Mouse (Mus musculus) lung, embryonic 15.5 days (tissue): ENCODE data around the gene Ptx4. TPM values are rescaled to one million over a fixed set of nuclear protein-coding genes. Genes with fewer than 3 reads are reported as not detected.
A peak's percentile ranks its signal among the peaks of the same experiment; 100 is the strongest.
"Not testable (repeated sequence)": the region's sequence is repeated elsewhere in the genome, so short reads cannot be mapped to it uniquely, and the experiment has no call there.

ENCODE experiments used
- ATAC-seq: fragments of 200-750 bp; cut with Nextera tagmentation; 2 replicates; pipeline ENCODE4 v1.8.0; 2017; ENCODE audit warnings: moderate number of reproducible peaks, borderline replicate concordance; ENCODE audit not compliant: low FRiP score, low TSS enrichment; ENCODE audit errors: extremely low read depth
- H3K27ac ChIP-seq: fragments of 300-500 bp; sonication (generic); 2 replicates; pipeline ENCODE4 v1.5.1; 2015; ENCODE audit warnings: moderate library complexity, mild to moderate bottlenecking, inconsistent platforms
- H3K27me3 ChIP-seq: fragments of 300-500 bp; sonication (generic); 2 replicates; pipeline ENCODE4 v1.6.1; 2015; ENCODE audit warnings: inconsistent platforms
- H3K36me3 ChIP-seq: fragments of 300-500 bp; sonication (generic); 2 replicates; pipeline ENCODE4 v1.6.1; 2015; ENCODE audit warnings: inconsistent platforms
- H3K4me1 ChIP-seq: fragments of 300-500 bp; sonication (generic); 2 replicates; pipeline ENCODE4 v1.6.1; 2015; ENCODE audit warnings: inconsistent platforms
- H3K4me2 ChIP-seq: fragments of 300-500 bp; sonication (generic); 2 replicates; pipeline ENCODE4 v1.6.1; 2015; ENCODE audit warnings: inconsistent platforms, mild to moderate bottlenecking, moderate library complexity
- H3K4me3 ChIP-seq: fragments of 300-500 bp; sonication (generic); 2 replicates; pipeline ENCODE4 v1.5.1; 2015; ENCODE audit warnings: mild to moderate bottlenecking, inconsistent platforms
- H3K9ac ChIP-seq: fragments of 300-500 bp; sonication (generic); 2 replicates; pipeline ENCODE4 v1.6.1; 2015; ENCODE audit warnings: inconsistent platforms
- H3K9me3 ChIP-seq: fragments of 300-500 bp; sonication (generic); 2 replicates; pipeline ENCODE4 v1.6.1; 2016; ENCODE audit warnings: inconsistent platforms
- WGBS: fragments of 180-500 bp; shearing (Covaris S2); methylation state at CpG from one replicate; pipeline ENCODE4 v1.1.7; 2015; 5-methylcytosine and 5-hydroxymethylcytosine counted together
- polyA plus RNA-seq: library from polyadenylated mRNA; unstranded; fragments of >200 nt; fragmentation: Nextera tagmentation; extraction: Ambion mirVana; gene quantifications from 2 replicates; pipeline ENCODE4 v1.2.1, GENCODE M21; 2015

Ptx4 gene
- polyA plus RNA-seq, 1 experiment from 2014 or later: 0.14 TPM

DNA sequence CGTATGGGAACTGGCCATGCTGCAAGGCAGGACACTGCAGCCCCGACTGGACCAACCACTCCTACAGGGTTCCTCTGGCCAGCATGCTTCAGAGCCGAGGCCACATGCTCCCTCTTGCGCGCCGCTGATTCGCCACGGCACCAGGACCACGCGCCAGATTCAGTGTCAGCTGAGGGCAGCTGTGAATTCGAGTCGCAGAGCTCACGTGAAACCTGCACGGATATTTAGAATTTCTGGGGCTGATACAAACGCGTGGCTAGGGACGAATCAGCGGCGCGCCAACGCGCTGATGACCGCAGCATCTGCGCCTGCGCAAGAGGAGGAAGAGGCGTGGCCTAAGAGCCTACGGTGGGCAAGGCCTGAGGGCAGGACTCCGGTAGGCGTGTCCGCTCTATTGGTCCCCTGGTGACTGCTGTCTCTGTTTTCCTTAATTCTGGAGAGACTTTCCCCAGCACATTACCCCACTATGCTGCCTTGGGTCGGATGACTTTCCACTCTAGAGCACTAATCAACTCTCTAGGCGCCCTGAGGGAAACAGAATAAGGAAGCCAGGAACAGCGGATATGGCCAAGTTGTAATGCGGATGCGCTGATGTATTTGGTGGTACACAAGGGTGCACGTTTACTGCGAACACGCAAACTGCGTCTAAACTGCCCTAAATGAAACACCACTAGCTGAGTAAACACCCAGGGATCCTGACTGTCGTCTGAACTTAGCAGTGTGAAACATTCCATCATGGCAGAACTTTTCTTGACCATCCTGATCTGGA lies 4.7 kb upstream of the Ptx4 start, which contains the start of gene Telo2:
Gene Telo2, minus strand, starts transcription at position 304 of the 769 bp plus-strand sequence.
- 6% methylated on average over 40 of the region's 40 CpGs for WGBS
- Histone ChIP-seq H3K9ac (peak within 1 kb of the TSS; percentile 75), H3K9me3 (no peaks in the 10 kb centered on the region), H3K4me2 (peak within 1 kb of the TSS; percentile 98), H3K4me1 (peaks cover 17% of the 10 kb centered on the region), H3K27ac (peak within 1 kb of the TSS; percentile 92), H3K36me3 (peaks cover 2% of the 10 kb centered on the region; the same call in 1 of the 2 replicates), H3K4me3 (peak within 1 kb of the TSS; percentile 65), H3K27me3 (no peaks in the 10 kb centered on the region)
- ATAC-seq: peak; percentile 93

DNA sequence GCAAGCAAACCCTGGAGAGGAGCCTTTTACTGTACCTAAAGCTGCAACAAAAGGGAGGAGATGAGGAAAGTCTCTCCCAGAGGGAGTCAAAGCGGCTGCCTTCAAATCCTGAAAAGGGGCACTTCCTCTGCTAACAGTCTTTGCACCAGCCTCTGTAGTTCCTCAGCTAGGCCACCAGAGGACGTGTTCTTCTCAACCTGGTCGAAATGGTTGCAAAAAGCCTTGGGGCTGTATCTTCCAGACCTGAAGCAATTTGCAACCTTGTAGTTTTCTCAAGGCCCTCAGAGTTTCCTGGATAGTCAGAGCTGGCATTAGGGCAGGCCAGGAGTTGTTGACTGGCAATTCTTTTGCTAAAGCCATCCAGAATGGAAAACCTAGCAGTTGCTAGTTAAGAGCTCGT lies 3.3 kb upstream of the Ptx4 start:
- 28% methylated on average over 4 of the region's 4 CpGs for WGBS
- H3K9me3 ChIP-seq: no peaks in the 10 kb centered on the region
- no peak overlapping the region for H3K4me3 ChIP-seq
- H3K4me2 ChIP-seq: no peak overlapping the region
- ATAC-seq: no peak
- H3K27ac ChIP-seq: no peak overlapping the region
- H3K9ac ChIP-seq: no peak overlapping the region
- H3K36me3 ChIP-seq: no peaks in the 10 kb centered on the region; the same call in 1 of the 2 replicates
- H3K27me3 ChIP-seq: no peaks in the 10 kb centered on the region
- peaks cover 14% of the 10 kb centered on the region for H3K4me1 ChIP-seq

DNA sequence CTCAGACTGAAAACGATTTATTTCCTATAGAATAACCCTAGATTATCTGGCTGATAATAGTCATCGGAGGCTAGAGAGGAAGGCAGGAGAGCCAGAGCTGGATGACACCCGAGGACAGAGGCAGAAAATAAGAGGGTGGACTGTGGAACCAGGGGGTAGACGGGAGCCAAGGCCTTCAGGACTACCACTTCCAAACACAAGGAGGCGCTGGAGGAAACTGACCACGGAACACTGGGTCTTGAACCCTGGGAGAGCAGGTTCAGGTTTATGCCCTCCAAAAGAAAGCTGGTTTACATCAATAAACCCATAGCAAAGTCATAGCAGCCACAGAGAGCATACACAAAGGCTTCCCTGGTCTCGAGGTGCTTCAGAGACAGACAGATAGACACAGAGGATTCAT lies 3.4 kb downstream of the Ptx4 start:
- H3K4me3 ChIP-seq: no peak overlapping the region

DNA sequence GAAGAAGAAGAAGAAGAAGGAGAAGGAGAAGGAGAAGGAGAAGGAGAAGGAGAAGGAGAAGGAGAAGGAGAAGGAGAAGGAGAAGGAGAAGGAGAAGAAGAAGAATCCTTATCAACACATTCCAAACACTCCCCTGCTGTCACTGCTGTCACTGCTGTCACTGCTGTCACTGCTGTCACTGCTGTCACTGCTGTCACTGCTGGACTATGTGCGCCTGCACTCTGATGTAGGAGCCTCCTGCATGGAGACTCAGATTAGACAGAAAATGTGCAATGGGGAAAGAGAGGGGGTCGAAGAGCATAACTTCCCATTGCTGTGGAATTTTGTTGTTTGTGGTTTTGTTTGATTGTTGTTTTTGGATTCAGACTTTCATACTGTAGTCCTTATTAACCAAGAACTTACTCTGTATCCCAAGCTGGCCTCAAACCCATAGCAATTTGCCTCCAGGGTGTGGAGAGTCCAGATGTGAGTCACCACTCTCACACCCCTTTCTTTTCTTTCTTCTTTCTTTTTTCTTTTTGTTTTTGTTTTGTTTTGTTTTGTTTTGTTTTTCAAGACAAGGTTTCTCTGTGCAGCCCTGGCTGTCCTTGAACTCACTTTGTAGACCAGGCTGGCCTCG lies 5.0 kb downstream of the Ptx4 start:
- 67% methylated on average over 3 of the region's 3 CpGs for WGBS
- H3K4me2 ChIP-seq, ATAC-seq, H3K36me3 ChIP-seq, H3K27ac ChIP-seq, H3K4me3 ChIP-seq, H3K9me3 ChIP-seq, H3K27me3 ChIP-seq, H3K4me1 ChIP-seq, H3K9ac ChIP-seq: not testable (repeated sequence)

More for the DNA sequence above, 3.4 kb downstream of the Ptx4 start:
- H3K9ac ChIP-seq: no peak overlapping the region
- ATAC-seq: no peak
- H3K4me2 ChIP-seq: no peak overlapping the region
- no peaks in the 10 kb centered on the region for H3K36me3 ChIP-seq
- H3K27ac ChIP-seq: no peak overlapping the region
- no peaks in the 10 kb centered on the region for H3K27me3 ChIP-seq
- H3K4me1 ChIP-seq: no peaks in the 10 kb centered on the region
- H3K9me3 ChIP-seq: no peaks in the 10 kb centered on the region
- 23% methylated on average over 7 of the region's 7 CpGs for WGBS

DNA sequence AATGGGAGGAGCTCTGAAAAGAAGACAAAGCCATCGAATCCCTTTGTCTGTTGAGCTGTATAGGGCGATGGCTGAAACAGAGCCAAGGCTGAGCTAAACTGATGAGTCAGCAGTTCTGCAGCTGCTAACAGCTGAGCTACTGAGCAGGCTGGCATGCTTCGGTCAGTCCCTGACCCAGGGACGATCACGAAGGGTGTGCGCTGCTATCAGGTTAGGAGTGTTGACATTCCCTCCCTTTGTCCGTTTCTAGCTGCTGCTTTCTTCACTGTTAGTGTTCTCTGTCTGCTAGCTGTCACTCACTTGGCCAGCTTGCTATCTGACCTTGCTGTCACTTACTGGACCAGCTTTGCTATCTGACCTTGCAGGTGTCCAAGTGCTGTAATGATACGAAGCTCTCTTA lies 6.5 kb downstream of the Ptx4 start:
- Histone ChIP-seq H3K4me1 (no peaks in the 10 kb centered on the region), H3K27me3 (no peaks in the 10 kb centered on the region), H3K36me3 (no peaks in the 10 kb centered on the region), H3K9ac (no peak overlapping the region), H3K9me3 (no peaks in the 10 kb centered on the region), H3K4me2 (no peak overlapping the region), H3K4me3 (no peak overlapping the region), H3K27ac (no peak overlapping the region)
- ATAC-seq: no peak
- WGBS: 31% methylated on average over 8 of the region's 8 CpGs

DNA sequence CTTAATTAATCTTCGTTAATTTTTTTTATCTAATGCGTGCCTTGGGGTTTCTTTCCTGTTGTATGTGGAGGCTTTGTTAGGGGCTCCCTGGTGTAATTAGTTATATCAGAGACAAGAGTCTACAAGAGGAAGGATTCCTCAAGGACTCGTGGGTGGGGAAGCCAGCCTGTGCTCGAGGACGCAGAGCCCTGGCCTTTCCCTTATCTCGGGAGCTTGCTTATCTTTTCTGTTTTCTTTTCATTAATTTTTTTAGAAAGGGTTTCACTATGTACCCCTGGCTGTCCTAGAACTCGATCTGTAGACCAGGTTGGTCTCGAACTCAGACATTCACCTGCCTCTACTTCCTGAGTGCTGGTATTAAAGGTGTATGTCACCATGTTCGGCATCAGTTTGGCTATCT lies 7.1 kb downstream of the Ptx4 start:
- H3K27ac ChIP-seq: no peak overlapping the region
- H3K36me3 ChIP-seq: no peaks in the 10 kb centered on the region
- no peaks in the 10 kb centered on the region for H3K9me3 ChIP-seq
- 54% methylated on average over 9 of the region's 9 CpGs for WGBS
- H3K4me2 ChIP-seq: no peak overlapping the region
- no peaks in the 10 kb centered on the region for H3K27me3 ChIP-seq
- H3K4me3 ChIP-seq: no peak overlapping the region
- H3K9ac ChIP-seq: no peak overlapping the region
- no peak for ATAC-seq
- no peaks in the 10 kb centered on the region for H3K4me1 ChIP-seq

DNA sequence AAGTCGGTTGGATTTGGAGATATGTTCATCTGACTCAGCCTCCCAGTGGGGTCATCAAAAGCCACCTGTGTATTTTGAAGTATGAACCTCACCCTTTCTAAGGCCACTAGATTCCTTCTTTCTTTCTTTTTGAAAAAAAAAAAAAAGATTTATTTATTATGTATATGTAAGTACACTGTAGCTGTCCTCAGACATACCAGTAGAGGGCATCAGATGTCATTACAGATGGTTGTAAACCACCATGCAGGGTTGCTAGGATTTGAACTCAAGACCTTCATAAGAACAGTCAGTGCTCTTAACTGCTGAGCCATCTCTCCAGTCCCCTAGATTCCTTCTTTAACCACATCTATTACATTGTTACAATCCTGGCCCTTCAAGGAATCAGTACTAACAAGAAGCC lies 9.5 kb downstream of the Ptx4 start:
- Histone ChIP-seq H3K9ac (no peak overlapping the region), H3K4me1 (peaks cover 10% of the 10 kb centered on the region), H3K4me2 (no peak overlapping the region), H3K4me3 (no peak overlapping the region), H3K9me3 (no peaks in the 10 kb centered on the region), H3K27ac (no peak overlapping the region), H3K27me3 (no peaks in the 10 kb centered on the region), H3K36me3 (no peaks in the 10 kb centered on the region)
- ATAC-seq: no peak
- 74% methylated on average over 1 of the region's 1 CpGs for WGBS

DNA sequence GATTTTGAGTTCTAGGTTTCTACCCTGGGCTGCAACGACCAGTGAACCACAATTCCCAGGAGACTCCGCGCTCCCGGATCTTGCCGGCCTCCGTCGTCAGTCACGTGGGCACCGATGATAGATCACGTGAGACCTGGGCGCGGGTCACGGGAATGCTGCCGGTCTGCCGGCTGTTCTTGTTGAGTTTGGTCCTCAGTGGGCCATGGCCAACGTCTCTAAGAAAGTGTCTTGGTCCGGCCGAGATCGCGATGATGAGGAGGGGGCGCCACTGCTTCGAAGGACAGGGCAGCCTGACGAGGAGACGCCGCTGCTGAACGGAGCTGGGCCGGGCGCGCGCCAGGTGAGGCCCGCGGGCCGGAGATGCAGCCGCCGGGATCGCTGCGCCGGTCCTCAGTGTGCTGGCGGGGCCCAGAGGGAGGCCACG lies 12.7 kb downstream of the Ptx4 start, which contains the start of gene Clcn7:
Gene Clcn7, plus strand, starts transcription at position 117 of the 424 bp plus-strand sequence.
- under 1% methylated on average over 40 of the region's 40 CpGs for WGBS
- H3K4me3 ChIP-seq: peak within 1 kb of the TSS; percentile 100
- ATAC-seq: peak; percentile 90
- peak within 1 kb of the TSS; percentile 72 for H3K4me2 ChIP-seq
- H3K4me1 ChIP-seq: peaks cover 14% of the 10 kb centered on the region
- 0 out of 2 replicates have a peak, but pooled peaks cover 3% of the 10 kb centered on the region for H3K36me3 ChIP-seq
- H3K27me3 ChIP-seq: no peaks in the 10 kb centered on the region
- H3K27ac ChIP-seq: no peak within 1 kb of the TSS
- no peaks in the 10 kb centered on the region for H3K9me3 ChIP-seq
- H3K9ac ChIP-seq: peak within 1 kb of the TSS; percentile 87

DNA sequence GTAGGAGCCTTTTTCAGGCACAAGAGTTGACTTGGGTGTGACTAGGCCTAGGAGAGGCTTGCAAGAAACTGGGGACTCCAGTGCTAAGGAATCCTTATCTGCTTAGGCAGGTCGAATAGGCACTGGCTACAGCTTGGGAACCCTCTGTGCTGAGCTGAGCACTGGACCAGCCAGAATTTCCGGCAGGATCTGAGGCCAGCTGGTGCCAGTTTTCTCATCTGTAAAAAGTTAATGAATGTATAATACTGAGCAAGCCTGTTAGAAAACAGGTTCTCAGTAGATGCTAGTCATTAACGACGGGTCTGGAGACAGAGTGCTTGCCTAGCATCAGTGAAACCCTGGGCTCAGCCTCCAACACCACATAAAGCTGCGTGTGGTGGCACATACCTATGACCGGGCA lies 15.1 kb downstream of the Ptx4 start:
- Histone ChIP-seq H3K4me3 (no peak overlapping the region), H3K4me1 (peaks cover 14% of the 10 kb centered on the region), H3K9me3 (no peaks in the 10 kb centered on the region), H3K36me3 (0 out of 2 replicates have a peak, but pooled peaks cover 3% of the 10 kb centered on the region), H3K4me2 (no peak overlapping the region), H3K27me3 (no peaks in the 10 kb centered on the region), H3K9ac (no peak overlapping the region), H3K27ac (no peak overlapping the region)
- 83% methylated on average over 6 of the region's 6 CpGs for WGBS
- ATAC-seq: no peak

DNA sequence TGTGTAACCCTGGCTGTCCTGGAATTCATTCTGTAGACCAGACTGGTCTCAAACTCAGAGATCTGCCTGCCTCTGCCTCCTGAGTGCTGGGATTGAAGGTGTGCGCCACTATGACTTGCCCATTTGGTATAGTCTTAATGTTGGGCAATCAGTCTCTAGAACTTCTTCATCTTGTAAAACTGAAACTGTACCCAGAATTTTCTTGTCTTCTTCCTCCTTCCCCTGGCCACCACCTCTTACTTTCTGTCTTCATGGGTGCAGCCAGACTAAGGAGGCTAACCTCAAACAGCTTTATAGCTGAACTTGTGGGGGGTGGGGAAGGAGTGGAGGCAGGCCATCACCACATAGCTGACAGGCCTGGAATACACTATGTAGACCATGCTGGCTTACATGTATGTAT lies 18.2 kb downstream of the Ptx4 start:
- ATAC-seq: no peak
- WGBS: 89% methylated on average over 1 of the region's 1 CpGs
- Histone ChIP-seq H3K36me3 (0 out of 2 replicates have a peak, but pooled peaks cover 3% of the 10 kb centered on the region), H3K27ac (no peak overlapping the region), H3K9me3 (no peaks in the 10 kb centered on the region), H3K4me3 (no peak overlapping the region), H3K27me3 (no peaks in the 10 kb centered on the region), H3K4me2 (no peak overlapping the region), H3K9ac (no peak overlapping the region), H3K4me1 (peaks cover 14% of the 10 kb centered on the region)

DNA sequence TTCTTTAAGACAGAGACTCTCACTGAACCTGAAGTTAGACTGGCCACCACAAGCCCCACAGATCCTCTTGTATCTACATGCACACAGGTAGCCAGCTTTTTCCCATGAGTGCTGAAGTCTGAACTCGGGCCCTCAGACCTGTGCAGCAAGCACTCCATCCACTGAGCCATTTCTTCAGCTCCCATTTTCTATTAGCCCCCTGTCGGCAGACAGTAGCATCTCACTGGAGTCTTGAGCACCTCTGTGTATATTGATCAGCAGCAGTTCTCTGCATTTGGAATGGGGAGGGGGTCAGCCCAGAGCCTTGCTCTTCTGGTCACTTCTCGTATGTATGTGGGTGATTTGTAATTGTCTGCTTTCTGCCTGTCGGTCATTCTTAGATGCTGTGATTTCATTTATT lies 19.4 kb downstream of the Ptx4 start:
- Histone ChIP-seq H3K27me3 (no peaks in the 10 kb centered on the region), H3K4me2 (no peak overlapping the region), H3K36me3 (0 out of 2 replicates have a peak, but pooled peaks cover 3% of the 10 kb centered on the region), H3K9ac (no peak overlapping the region), H3K4me1 (0 out of 2 replicates have a peak, but pooled peaks cover 4% of the 10 kb centered on the region), H3K9me3 (no peaks in the 10 kb centered on the region), H3K27ac (no peak overlapping the region), H3K4me3 (no peak overlapping the region)
- WGBS: 54% methylated on average over 4 of the region's 4 CpGs
- ATAC-seq: no peak

DNA sequence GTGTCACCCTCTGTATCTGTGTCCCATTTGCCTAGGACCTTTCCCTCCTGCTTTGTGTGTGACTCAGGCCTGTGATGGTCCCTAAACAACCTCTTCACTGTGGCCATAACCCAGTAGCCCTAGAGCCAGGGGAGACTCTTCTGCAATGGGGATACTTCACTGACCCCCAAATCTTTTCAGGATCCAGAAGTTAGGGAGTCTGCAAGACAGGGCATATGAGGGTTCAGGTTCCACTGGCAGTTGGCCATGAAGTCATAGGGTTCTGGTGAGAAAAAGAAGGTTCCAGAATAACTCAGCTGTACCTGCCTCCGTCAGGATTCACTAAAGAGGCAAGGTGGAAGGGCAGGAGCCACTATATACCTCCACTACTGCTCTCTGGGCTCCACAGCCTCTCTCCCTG lies 41.6 kb downstream of the Ptx4 start, which contains the start of gene Ccdc154:
Gene Ccdc154, plus strand, starts transcription at position 301 of the 400 bp plus-strand sequence.
- no peaks in the 10 kb centered on the region for H3K27me3 ChIP-seq
- no peaks in the 10 kb centered on the region for H3K9me3 ChIP-seq
- no peak within 1 kb of the TSS for H3K4me3 ChIP-seq
- peaks cover 21% of the 10 kb centered on the region; the same call in 1 of the 2 replicates for H3K36me3 ChIP-seq
- H3K4me1 ChIP-seq: no peaks in the 10 kb centered on the region
- H3K4me2 ChIP-seq: no peak within 1 kb of the TSS
- ATAC-seq: no peak
- no peak within 1 kb of the TSS for H3K27ac ChIP-seq
- 90% methylated on average over 1 of the region's 1 CpGs for WGBS
- H3K9ac ChIP-seq: no peak within 1 kb of the TSS
